Mouse (Mus musculus) hindbrain, embryonic 10.5 days (tissue): ENCODE measurements around the gene Fam178b. TPM values are rescaled to one million over a fixed set of nuclear protein-coding genes. Genes with fewer than 3 reads are reported as not detected.

Experiments
- DNase-seq: peaks from one replicate; pipeline ENCODE4 v3.0.0-alpha.2; 2017; ENCODE audit warnings: low spot score
- H3K27ac ChIP-seq: fragments of 300-500 bp; sonication (generic); 2 replicates; pipeline ENCODE4 v1.5.1; 2016; ENCODE audit warnings: mild to moderate bottlenecking, moderate library complexity
- H3K27me3 ChIP-seq: fragments of 300-500 bp; sonication (generic); 2 replicates; pipeline ENCODE4 v1.6.1; 2016; ENCODE audit warnings: mild to moderate bottlenecking; ENCODE audit not compliant: poor library complexity, insufficient read depth, severe bottlenecking
- H3K36me3 ChIP-seq: fragments of 300-500 bp; sonication (generic); 2 replicates; pipeline ENCODE4 v1.6.1; 2016; ENCODE audit warnings: mild to moderate bottlenecking, moderate library complexity
- H3K4me1 ChIP-seq: fragments of 300-500 bp; sonication (generic); replicated peaks from 2 replicates; pipeline ENCODE4 v1.6.1; 2016; ENCODE audit warnings: mild to moderate bottlenecking
- H3K4me3 ChIP-seq: fragments of 300-500 bp; sonication (generic); 2 replicates; pipeline ENCODE4 v1.5.1; 2016; ENCODE audit warnings: mild to moderate bottlenecking, moderate library complexity
- H3K9me3 ChIP-seq: fragments of 300-500 bp; sonication (generic); 2 replicates; pipeline ENCODE4 v1.6.1; 2016; ENCODE audit warnings: mild to moderate bottlenecking, moderate library complexity
- WGBS: fragments of 180-500 bp; shearing (Covaris S2); methylation state at CpG from one replicate; pipeline ENCODE4 v1.1.7; 2016; 5-methylcytosine and 5-hydroxymethylcytosine counted together
- polyA plus RNA-seq: library from polyadenylated mRNA; unstranded; fragments of >200 nt; fragmentation: Nextera tagmentation; extraction: Ambion mirVana; gene quantifications from 2 replicates; pipeline ENCODE4 v1.2.1, GENCODE M21; 2016

Gene Fam178b
- polyA plus RNA-seq, 1 experiment from 2014 or later: 0.42 TPM

DNA sequence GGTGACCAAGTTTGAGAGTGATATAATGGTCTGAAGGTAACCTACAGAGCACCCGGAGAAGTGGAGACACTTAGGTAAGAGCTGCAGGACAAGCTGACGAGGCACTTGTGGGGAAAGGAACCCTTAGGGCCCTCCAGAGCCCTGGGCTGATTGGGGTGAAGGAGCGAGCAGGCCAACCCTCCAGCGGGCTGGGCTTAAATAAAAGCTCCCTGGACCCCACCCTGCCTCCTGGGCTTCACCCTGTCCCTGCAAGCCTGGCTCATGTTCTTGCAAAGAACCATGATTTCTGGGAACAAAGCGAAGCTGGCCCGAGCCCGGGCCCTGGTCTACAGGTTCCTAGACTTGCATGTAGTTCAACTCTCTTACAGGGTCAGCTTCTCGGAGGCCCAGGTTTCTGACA lies 109.5 kb downstream of the Fam178b start:
- no peak for DNase-seq
- WGBS: 84% methylated on average over 8 of the region's 8 CpGs
- no peaks in the 10 kb centered on the region for H3K9me3 ChIP-seq
- H3K27me3 ChIP-seq: no peaks in the 10 kb centered on the region; the same call in 1 of the 2 replicates
- no peaks in the 10 kb centered on the region for H3K36me3 ChIP-seq
- H3K27ac ChIP-seq: peak overlapping the region; percentile 64; the same call in 1 of the 2 replicates
- peaks cover 81% of the 10 kb centered on the region for H3K4me1 ChIP-seq
- H3K4me3 ChIP-seq: no peak overlapping the region

DNA sequence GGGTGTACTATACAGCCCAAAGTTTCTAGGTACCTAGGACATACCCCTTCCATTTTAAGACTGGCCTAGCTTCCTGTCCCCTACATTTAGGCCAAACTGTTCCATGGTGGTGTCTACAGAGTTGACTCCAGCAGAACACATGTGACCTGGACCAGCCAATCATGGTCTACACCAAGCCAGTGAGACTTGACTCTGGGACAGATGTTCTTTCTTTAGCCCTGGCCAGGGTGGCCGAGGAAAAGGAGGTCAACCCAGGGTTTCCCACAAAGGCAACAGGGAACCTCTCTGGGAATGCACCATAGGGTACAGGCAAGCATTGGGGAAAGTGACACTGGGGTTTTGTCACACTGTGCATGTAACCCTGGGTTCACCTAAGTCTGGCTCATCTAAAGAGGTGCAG lies 110.3 kb downstream of the Fam178b start:
- DNase-seq: no peak
- Histone ChIP-seq H3K27ac (no peak overlapping the region), H3K4me1 (peaks cover 86% of the 10 kb centered on the region), H3K9me3 (no peaks in the 10 kb centered on the region), H3K27me3 (no peaks in the 10 kb centered on the region), H3K36me3 (no peaks in the 10 kb centered on the region), H3K4me3 (no peak overlapping the region)
- WGBS: 55% methylated on average over 1 of the region's 1 CpGs

DNA sequence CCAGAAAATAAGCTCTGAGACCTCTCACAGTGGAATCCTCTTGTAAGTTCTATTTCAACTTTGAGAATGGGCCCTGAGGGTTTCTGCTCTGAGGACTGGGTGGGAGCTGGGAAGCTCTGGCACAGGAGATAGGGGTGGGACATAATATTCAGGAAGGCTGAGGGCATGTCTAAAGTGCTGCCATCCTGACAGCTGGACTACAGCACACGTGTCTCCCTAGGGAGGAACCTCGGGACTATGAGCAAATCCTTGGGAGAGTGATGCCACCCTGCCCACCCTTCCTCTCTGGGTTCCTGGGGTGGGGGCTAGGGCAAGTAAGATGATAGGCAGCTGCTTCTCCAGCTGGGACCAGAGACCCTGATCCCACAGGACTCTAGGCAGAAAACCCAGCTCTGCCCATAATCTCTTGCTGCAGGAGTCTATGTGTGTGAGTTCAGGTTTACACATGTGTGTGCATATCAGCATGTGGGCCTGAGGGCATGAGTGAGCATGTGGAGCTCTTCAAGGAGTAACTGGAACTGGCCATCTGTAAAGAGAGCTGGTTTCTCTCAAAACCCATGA lies 110.8 kb downstream of the Fam178b start:
- Histone ChIP-seq H3K27ac (peak overlapping the region; percentile 40), H3K9me3 (no peaks in the 10 kb centered on the region), H3K27me3 (no peaks in the 10 kb centered on the region), H3K4me3 (no peak overlapping the region), H3K4me1 (peaks cover 86% of the 10 kb centered on the region), H3K36me3 (no peaks in the 10 kb centered on the region)
- no peak for DNase-seq
- 78% methylated on average over 2 of the region's 2 CpGs for WGBS

DNA sequence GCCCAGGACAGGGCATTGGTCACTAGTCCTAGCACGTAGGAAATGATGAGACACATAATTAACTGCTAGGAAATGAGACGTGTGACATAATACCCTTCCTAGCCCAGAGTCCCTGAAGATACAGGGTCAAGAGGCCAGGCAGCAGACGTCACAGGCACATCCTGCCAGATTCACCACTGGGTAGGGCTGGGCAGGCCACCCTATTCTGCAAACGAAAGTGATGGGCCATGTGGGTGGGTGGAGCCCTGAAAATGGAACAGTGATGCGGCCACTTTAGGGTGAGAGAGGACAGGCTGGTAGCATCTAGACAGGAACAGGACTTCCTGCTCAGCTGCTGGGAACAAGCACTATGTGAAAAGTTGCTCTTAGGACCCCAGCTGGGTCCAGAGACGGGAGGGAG lies 111.4 kb downstream of the Fam178b start:
- WGBS: 41% methylated on average over 6 of the region's 6 CpGs
- no peaks in the 10 kb centered on the region for H3K27me3 ChIP-seq
- no peaks in the 10 kb centered on the region for H3K9me3 ChIP-seq
- no peak overlapping the region for H3K4me3 ChIP-seq
- DNase-seq: no peak
- peaks cover 86% of the 10 kb centered on the region for H3K4me1 ChIP-seq
- H3K36me3 ChIP-seq: no peaks in the 10 kb centered on the region
- H3K27ac ChIP-seq: peak overlapping the region; percentile 40; the same call in 1 of the 2 replicates

DNA sequence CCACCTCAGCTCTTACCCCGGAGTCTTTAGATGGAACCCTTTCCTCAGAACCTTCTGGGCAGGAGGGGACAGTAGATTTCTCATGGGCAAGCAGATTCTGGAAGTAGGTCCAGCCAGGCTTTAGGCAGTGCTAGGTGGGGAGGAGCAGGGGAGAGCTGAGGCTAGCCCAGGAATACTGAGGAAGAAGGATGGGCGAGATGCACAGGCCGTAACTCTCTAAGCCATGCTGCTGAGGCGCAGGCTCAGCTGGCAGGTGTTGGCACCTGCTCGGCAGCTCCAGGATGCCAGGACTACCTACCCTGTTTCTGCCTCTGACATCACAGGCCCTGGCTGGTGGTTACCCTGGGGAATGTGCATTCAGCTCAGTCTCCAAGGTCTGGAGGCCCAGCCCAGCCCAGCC lies 112.7 kb downstream of the Fam178b start:
- WGBS: 94% methylated on average over 5 of the region's 5 CpGs
- no peaks in the 10 kb centered on the region for H3K27me3 ChIP-seq
- no peaks in the 10 kb centered on the region for H3K36me3 ChIP-seq
- H3K9me3 ChIP-seq: no peaks in the 10 kb centered on the region
- no peak for DNase-seq
- H3K4me1 ChIP-seq: peaks cover 80% of the 10 kb centered on the region
- no peak overlapping the region for H3K4me3 ChIP-seq
- H3K27ac ChIP-seq: no peak overlapping the region

DNA sequence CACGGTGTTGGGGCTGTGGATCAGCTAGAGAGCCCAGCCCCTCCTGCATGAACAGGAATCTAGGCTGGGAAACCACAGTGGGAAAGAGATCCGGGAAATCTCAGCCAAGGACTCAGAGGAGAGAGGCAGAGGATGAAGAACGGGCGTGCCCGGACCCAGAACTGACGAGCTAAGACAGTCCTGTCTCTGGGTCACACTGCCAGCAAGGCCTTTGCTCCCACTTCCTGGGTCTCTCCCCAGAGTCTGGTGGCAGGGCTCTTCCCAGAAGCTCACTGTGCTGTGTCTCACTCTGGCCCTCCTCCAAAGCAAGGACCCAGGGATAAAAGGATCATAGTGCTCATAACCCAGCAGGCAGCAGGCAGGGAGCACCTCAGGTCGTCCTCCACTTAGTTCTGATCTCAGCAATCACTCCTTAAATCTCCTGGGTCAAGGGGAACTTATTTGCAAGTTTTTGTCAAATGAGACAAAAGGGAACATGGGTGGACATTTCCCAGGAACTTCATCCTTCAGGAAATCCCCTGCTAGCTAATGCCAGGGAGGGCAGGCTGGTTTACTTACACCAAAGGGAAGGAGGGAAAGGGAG lies 113.2 kb downstream of the Fam178b start:
- Histone ChIP-seq H3K9me3 (no peaks in the 10 kb centered on the region), H3K4me1 (peaks cover 77% of the 10 kb centered on the region), H3K4me3 (no peak overlapping the region), H3K27me3 (no peaks in the 10 kb centered on the region), H3K27ac (peak overlapping the region; percentile 43), H3K36me3 (no peaks in the 10 kb centered on the region)
- DNase-seq: no peak
- 56% methylated on average over 7 of the region's 7 CpGs for WGBS

DNA sequence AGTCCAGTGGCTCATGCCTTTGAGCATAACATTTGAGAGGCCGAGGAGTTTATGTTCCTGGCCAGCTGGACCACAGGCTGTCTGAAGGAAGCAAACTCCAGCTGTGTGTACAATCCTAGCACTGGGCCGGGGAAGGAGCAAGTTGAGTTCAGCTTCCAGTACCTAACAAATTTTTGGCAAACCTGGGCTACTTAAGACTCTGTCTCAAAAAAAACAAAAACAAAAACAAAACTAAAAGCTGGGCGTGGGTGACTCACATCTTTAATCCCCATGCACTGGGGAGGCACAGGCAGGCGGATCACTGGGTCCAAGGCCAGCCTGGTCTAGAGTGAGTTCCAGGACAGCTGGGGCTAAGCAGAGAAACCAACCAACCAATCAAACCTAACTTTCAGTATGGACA lies 114.2 kb downstream of the Fam178b start:
- Histone ChIP-seq H3K4me1 (peaks cover 72% of the 10 kb centered on the region), H3K36me3 (no peaks in the 10 kb centered on the region), H3K27me3 (no peaks in the 10 kb centered on the region), H3K4me3 (no peak overlapping the region), H3K9me3 (no peaks in the 10 kb centered on the region), H3K27ac (peak overlapping the region; percentile 67)
- no peak for DNase-seq
- 87% methylated on average over 4 of the region's 4 CpGs for WGBS

DNA sequence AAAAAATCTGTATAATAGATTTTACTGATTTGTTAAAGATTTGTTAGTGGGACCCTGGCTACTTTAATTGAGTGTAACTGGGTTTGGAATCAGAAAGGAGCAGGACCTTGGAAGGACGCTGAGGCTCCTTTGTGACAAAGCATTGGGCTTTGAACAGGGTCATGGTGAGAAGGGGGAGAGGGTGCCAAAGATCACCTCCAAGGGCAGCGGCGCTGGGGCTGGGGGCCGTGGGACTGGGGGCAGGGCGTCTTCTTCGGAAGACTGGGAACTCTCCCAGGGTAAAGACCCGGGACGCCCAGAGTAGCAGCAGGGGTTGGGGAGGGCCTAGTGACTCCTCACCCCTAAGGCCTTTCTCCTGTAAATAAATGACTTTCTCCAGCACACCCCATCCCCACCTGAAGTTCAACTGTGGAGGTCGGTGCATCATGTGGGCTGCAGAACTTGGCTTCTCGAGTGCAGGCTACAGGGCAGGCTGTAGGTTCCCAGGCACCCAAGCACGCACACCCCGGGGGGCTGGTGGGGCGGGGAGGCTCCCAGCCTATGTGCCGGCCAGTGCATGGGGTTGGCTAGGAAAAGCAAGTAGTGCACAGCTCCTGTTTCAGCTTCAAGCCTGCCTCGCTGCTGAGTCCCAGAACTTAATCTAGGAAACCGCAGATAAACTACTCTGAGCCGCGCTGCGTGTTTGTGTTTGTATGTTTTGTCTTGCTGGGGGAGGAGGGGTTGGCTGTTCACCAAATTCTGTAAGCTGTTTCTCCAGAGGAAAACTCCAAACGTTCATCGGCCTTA lies 115.0 kb downstream of the Fam178b start:
- no peak for DNase-seq
- Histone ChIP-seq H3K9me3 (no peaks in the 10 kb centered on the region), H3K27ac (peak overlapping the region; percentile 67), H3K36me3 (no peaks in the 10 kb centered on the region), H3K27me3 (no peaks in the 10 kb centered on the region), H3K4me1 (peaks cover 69% of the 10 kb centered on the region), H3K4me3 (no peak overlapping the region)
- WGBS: 44% methylated on average over 21 of the region's 21 CpGs

DNA sequence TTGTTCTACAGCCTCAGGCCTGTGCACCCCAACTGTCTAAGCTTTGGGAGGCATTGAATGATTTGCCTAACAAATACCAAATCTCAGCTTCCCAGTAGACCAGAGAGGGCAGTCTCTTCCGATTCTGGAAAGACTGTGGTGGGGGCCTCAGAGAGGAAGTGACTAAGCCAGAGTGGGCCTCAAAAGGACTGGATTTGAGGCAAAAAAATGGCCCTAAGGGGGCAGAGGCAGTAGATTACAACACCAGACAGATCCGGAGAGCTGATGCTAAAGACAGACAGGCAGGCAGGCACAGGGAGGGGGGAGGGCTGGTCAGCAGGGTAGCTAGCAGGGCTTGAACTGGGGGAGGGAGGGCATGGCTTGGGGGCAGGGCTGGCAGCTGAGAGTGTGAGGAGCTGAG lies 116.6 kb downstream of the Fam178b start:
- no peaks in the 10 kb centered on the region for H3K9me3 ChIP-seq
- 9% methylated on average over 2 of the region's 2 CpGs for WGBS
- no peaks in the 10 kb centered on the region for H3K27me3 ChIP-seq
- H3K27ac ChIP-seq: peak overlapping the region; percentile 77
- DNase-seq: no peak
- H3K36me3 ChIP-seq: no peaks in the 10 kb centered on the region
- H3K4me1 ChIP-seq: peaks cover 68% of the 10 kb centered on the region
- H3K4me3 ChIP-seq: no peak overlapping the region

DNA sequence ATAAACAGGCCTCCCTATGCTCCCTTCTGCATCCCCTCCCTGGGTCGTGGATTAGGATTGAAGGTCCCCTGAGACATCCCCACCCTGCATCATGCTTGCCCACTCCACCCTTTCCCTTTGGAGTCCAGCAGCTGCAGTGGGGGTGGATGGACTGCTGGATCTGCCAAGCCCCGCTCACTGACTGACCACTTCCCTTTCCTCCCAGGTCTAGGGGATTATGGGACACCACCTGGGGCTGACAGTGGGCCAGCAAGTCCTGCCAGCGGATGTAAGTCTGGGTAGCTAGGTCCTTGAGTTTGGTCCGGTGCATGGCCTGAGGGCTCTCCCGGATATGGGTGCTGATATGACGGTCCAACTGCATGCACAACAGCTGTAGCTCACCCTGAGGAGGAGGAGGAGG lies 118.9 kb downstream of the Fam178b start:
- Histone ChIP-seq H3K9me3 (no peaks in the 10 kb centered on the region), H3K27me3 (peaks cover 9% of the 10 kb centered on the region; the same call in 1 of the 2 replicates), H3K4me1 (peaks cover 69% of the 10 kb centered on the region), H3K36me3 (no peaks in the 10 kb centered on the region), H3K4me3 (no peak overlapping the region), H3K27ac (no peak overlapping the region)
- 78% methylated on average over 6 of the region's 6 CpGs for WGBS
- DNase-seq: no peak

DNA sequence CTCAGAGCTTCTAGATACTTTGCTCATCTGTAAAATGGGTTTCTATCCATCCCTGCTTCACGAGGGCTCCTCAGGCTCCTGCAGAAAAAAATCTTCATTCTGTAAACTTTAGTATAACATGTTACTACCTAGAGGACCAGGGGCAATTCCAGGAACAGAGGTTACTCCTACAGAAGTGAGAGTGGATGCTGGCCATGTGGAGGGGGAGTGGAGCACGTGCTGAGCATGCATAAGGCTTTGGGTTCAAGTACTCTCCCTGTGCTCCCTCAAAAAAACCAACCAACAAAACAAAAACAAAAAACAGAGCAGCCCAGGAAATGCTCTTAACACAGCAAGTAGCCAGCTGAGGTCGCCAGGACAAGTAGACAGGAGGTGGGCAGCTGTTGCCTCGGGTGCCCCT lies 119.4 kb downstream of the Fam178b start:
- H3K36me3 ChIP-seq: no peaks in the 10 kb centered on the region
- H3K9me3 ChIP-seq: no peaks in the 10 kb centered on the region
- peaks cover 12% of the 10 kb centered on the region; the same call in 1 of the 2 replicates for H3K27me3 ChIP-seq
- no peak overlapping the region for H3K4me3 ChIP-seq
- DNase-seq: no peak
- H3K4me1 ChIP-seq: peaks cover 70% of the 10 kb centered on the region
- 78% methylated on average over 4 of the region's 4 CpGs for WGBS
- H3K27ac ChIP-seq: no peak overlapping the region

DNA sequence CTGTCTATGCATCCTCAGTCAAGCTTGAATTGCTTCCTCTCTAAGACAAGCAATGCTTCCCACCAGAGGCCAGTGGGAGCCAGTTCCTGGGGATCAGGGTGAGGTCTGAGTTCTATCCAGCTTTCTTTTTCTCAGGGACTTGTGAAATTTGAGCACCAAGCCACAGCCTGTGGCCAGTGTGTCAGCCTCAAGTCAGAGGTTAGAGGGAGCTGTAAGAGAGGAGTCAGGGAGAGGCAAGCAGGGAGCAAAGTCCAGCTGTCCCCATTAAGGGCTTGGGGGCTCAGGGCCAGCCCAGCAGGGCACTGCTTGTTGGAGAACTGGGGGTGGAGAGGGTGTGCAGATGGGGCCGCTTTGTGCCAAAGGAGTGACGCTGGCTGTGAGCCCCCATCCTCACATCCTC lies 119.8 kb downstream of the Fam178b start:
- 67% methylated on average over 2 of the region's 2 CpGs for WGBS
- no peaks in the 10 kb centered on the region for H3K9me3 ChIP-seq
- H3K27ac ChIP-seq: no peak overlapping the region
- H3K4me3 ChIP-seq: no peak overlapping the region
- H3K4me1 ChIP-seq: peaks cover 70% of the 10 kb centered on the region
- H3K36me3 ChIP-seq: no peaks in the 10 kb centered on the region
- H3K27me3 ChIP-seq: peaks cover 12% of the 10 kb centered on the region; the same call in 1 of the 2 replicates
- DNase-seq: no peak

DNA sequence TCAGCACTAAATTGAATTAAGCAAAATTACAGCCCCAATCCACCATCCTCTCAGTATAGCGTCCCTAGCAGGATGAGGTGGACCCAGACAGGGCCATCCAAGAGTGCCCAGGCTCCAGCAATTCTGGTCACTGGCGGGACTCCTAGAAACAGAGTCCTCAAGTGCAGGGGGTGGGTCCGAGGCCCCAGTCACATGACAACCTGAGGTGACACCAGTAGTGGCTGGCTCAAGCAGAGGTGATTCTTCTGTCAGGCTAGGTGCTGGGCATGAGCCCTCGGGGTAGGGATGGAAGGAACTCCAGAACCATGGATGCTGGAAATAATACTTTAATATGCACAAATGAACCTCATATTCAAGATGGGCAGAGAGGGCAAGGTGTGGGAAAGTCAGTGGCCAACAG lies 120.6 kb downstream of the Fam178b start:
- Histone ChIP-seq H3K4me3 (no peak overlapping the region), H3K9me3 (no peaks in the 10 kb centered on the region), H3K36me3 (no peaks in the 10 kb centered on the region), H3K27me3 (peaks cover 12% of the 10 kb centered on the region; the same call in 1 of the 2 replicates), H3K27ac (0 out of 2 replicates have a peak overlapping the region, but pooled peaks have one; percentile 3), H3K4me1 (peaks cover 67% of the 10 kb centered on the region)
- DNase-seq: no peak
- WGBS: 80% methylated on average over 4 of the region's 4 CpGs
